Comparison of ENCODE assay signal across 9 mouse cellular contexts in genomic region chr1:169670705-169671104, GRCm38 (mm10). TPM values are rescaled to one million over a fixed set of nuclear protein-coding genes. Genes with fewer than 3 reads are reported as not detected.
DNase-seq lines count a peak whose midpoint lies in the region; ATAC-seq and TF ChIP-seq lines count a peak whose summit lies in the region.
"Had no signal": no experiment of that assay in that cellular context is flagged by ENCODE, and none has a peak within 500 bp of the region (broad histone marks: within the 10 kb centered on the region; RNA-seq: fewer than 3 reads in every experiment).

No protein-coding gene starts in this region.

- WGBS in heart, adult 2 months: 44% methylated on average over 1 of the region's 1 CpGs
- 61% methylated on average over 1 of the region's 1 CpGs for WGBS in forebrain, postnatal 0 days

- no peak for TF ChIP-seq EP300 in heart, adult 2 months (IDR thresholded peaks at IDR 0.05; ENCODE audit: insufficient read depth, low read depth, low read length)

- no peaks in the 10 kb centered on the region for H3K4me1 ChIP-seq in heart, adult 2 months (ENCODE audit: control insufficient read depth, insufficient read depth, low read length)
- H3K4me1 ChIP-seq in forebrain, postnatal 0 days (ENCODE audit: insufficient read depth): peaks cover 3% of the 10 kb centered on the region; the same call in 1 of the 2 replicates
- H3K4me1 ChIP-seq: heart, embryonic 13.5 days had no signal

- no peaks in the 10 kb centered on the region for H3K79me2 ChIP-seq in heart, adult 2 months (replicated peaks; ENCODE audit: control insufficient read depth, insufficient read depth, low read length)

- intact Hi-C loops in heart, adult 2 months (cut with DNase I): loop anchor here (1.0 to 5.0 kb wide), 4 partner anchors 77 to 467 kb away; partner anchors contain the start of genes Nuf2 and Rgs4
- intact Hi-C loops in heart, postnatal 25 days (cut with DNase I): loop anchor here (1.0 to 10.0 kb wide), 4 partner anchors 138 to 464 kb away; partner anchors contain the start of gene Nuf2

- TF ChIP-seq CTCF in heart, adult 2 months (IDR thresholded peaks at IDR 0.05): peak; percentile 69
- peak; percentile 85 for TF ChIP-seq CTCF in forebrain, postnatal 0 days (IDR thresholded peaks at IDR 0.05; ENCODE audit: low read depth)

- no peak for ATAC-seq in forebrain, postnatal 0 days
- ATAC-seq in megakaryocyte progenitor cell, adult 5-6 weeks (replicated peaks; ENCODE audit: poor library complexity): peak; percentile 69

- H3K27ac ChIP-seq in heart, adult 2 months: no peak overlapping the region
- no peak overlapping the region for H3K27ac ChIP-seq in forebrain, postnatal 0 days (ENCODE audit: low read depth, low read length)
- H3K27ac ChIP-seq: heart, embryonic 13.5 days had no signal

- H3K9ac ChIP-seq in heart, adult 2 months (ENCODE audit: low read depth, low read length): no peak overlapping the region
- no peak overlapping the region for H3K9ac ChIP-seq in forebrain, postnatal 0 days
- H3K9ac ChIP-seq: heart, embryonic 13.5 days had no signal

- H3K36me3 ChIP-seq in heart, adult 2 months (ENCODE audit: control insufficient read depth, insufficient read depth, low read length): no peaks in the 10 kb centered on the region
- H3K36me3 ChIP-seq in forebrain, postnatal 0 days (ENCODE audit: insufficient read depth): no peaks in the 10 kb centered on the region
- H3K36me3 ChIP-seq: heart, embryonic 13.5 days had no signal

- TF ChIP-seq POLR2A in heart, adult 2 months (IDR thresholded peaks at IDR 0.05; ENCODE audit: insufficient read depth, low read depth, low read length): no peak

- no peak overlapping the region for H3K4me2 ChIP-seq in forebrain, postnatal 0 days (ENCODE audit: low read depth)
- H3K4me2 ChIP-seq: heart, embryonic 13.5 days had no signal

- H3K4me3 ChIP-seq in heart, adult 2 months: no peak overlapping the region
- no peak overlapping the region for H3K4me3 ChIP-seq in forebrain, postnatal 0 days (ENCODE audit: low read depth, low read length)
- H3K4me3 ChIP-seq: heart, embryonic 13.5 days had no signal

- no peak for DNase-seq in heart, adult 2 months
- no peak for DNase-seq in heart, postnatal 25 days (ENCODE audit: low spot score)
- DNase-seq in 3134 (ENCODE audit: extremely low read depth, insufficient read length, low spot score) (peak; percentile 33), R1 (ENCODE audit: low read depth, low spot score) (peak; percentile 31)
- peak; percentile 79 for DNase-seq in forebrain, postnatal 0 days
- no peak for DNase-seq in yolk sac, embryonic 10.5 days (ENCODE audit: low spot score)
- no peak for DNase-seq in spleen, postnatal 36 days (ENCODE audit: low spot score in 2 of 2)

- no peaks in the 10 kb centered on the region for H3K9me3 ChIP-seq in forebrain, postnatal 0 days (ENCODE audit: low read length)
- H3K9me3 ChIP-seq: heart, embryonic 13.5 days had no signal

- no peaks in the 10 kb centered on the region for H3K27me3 ChIP-seq in heart, adult 2 months (ENCODE audit: control insufficient read depth, insufficient read depth, low read length)
- no peaks in the 10 kb centered on the region for H3K27me3 ChIP-seq in forebrain, postnatal 0 days (ENCODE audit: insufficient read depth, low read length)
- H3K27me3 ChIP-seq: heart, embryonic 13.5 days had no signal

RNA-seq across cellular contexts. Expression of gene Rgs5, which starts 15.4 kb away (rescaled TPM):
- 100 to 1,000 TPM; 286 to 305 TPM for total RNA-seq in heart, adult 2 months (2021)
- polyA plus RNA-seq in heart, adult 2 months (2012; rRNA removed): 123 and 217 TPM in 2 replicates
- 100 to 1,000 TPM; 278 to 331 TPM for total RNA-seq in heart, postnatal 25 days (2021)
- 58.4 and 79.1 TPM in 2 replicates for total RNA-seq in forebrain, postnatal 0 days (2014; rRNA removed)
- 14.8 and 15.0 TPM in 2 replicates for polyA plus RNA-seq in forebrain, postnatal 0 days (2015; fragmentation: Nextera tagmentation; extraction: Ambion mirVana)
- 0.12 TPM in 1 of 2 replicates, not detected in the other for total RNA-seq in megakaryocyte progenitor cell, adult 5-6 weeks (2015)
- total RNA-seq in megakaryocyte progenitor cell, adult 5-6 weeks (2017): 0.07 TPM in 1 of 2 replicates, not detected in the other

Comparison
In these comparisons a context has a peak if more than half of its experiments do, and no peak if none do; other contexts are left out.
1. DNase-seq: peak in 3134 (single experiment), R1 (single experiment) and forebrain, postnatal 0 days (single experiment); none in heart, adult 2 months (0 of 2), heart, postnatal 25 days (single experiment), yolk sac, embryonic 10.5 days (single experiment) and spleen, postnatal 36 days (0 of 2).
2. RNA of gene Rgs5, which starts 15.4 kb away (total RNA-seq): 278 to 331 TPM in heart, postnatal 25 days, 286 to 305 TPM in heart, adult 2 months and 58.4 to 79.1 TPM in forebrain, postnatal 0 days; 0.07 to 0.12 TPM in megakaryocyte progenitor cell, adult 5-6 weeks; every median in the first group is over 10 times any median in the second.